ENCODE assay signal across 13 mouse cellular contexts in the genomic region with DNA sequence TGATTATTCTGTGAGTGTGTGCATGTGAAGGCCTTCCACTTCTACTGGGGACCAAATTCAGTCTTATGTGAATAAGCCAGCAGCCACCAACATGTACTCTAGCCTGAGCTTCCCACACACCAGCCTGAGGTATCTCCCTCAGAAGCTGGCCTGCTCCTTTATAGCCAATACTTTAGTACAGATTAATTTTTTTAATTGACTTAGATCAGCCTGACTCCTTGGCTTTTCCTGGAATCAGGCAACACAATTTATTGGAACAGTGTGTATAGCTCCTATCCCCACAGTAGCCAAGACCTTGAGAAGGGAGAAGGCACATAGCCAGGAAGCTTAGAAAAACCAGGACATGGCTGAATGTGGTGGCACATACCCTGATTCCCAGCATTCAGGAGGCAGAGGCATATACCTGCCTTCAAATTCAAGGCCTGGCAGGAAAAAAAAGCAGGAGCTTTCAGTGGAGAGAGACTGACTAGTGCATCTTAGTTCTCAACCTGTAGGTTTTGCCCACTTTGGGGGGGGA. TPM values are rescaled to one million over a fixed set of nuclear protein-coding genes. Genes with fewer than 3 reads are reported as not detected.
DNase-seq lines count a peak whose midpoint lies in the region; TF ChIP-seq lines count a peak whose summit lies in the region.
"Had no signal": no experiment of that assay in that cellular context is flagged by ENCODE, and none has a peak within 500 bp of the region (broad histone marks: within the 10 kb centered on the region; RNA-seq: fewer than 3 reads in every experiment).

No protein-coding gene starts in this region.

- no peaks in the 10 kb centered on the region for H3K9me3 ChIP-seq in heart, embryonic 10.5 days
- peaks cover 3% of the 10 kb centered on the region for H3K9me3 ChIP-seq in CH12.LX (replicated peaks; ENCODE audit: low read length)
- H3K9me3 ChIP-seq: stomach, embryonic 15.5 days had no signal

- peak overlapping the region; percentile 12; the same call in 1 of the 2 replicates for H3K27ac ChIP-seq in heart, adult 2 months
- H3K27ac ChIP-seq in heart, embryonic 10.5 days: no peak overlapping the region
- no peak overlapping the region for H3K27ac ChIP-seq in CH12.LX (ENCODE audit: insufficient read depth, low read depth)
- H3K27ac ChIP-seq: kidney, postnatal 0 days; stomach, embryonic 15.5 days had no signal

- no peak for TF ChIP-seq CTCF in heart, adult 2 months (IDR thresholded peaks at IDR 0.05)
- TF ChIP-seq CTCF in CH12.LX (conservative IDR thresholded peaks at IDR 0.05 in 1 of 2, IDR thresholded peaks at IDR 0.05 in 1 of 2; ENCODE audit: low read depth in 2 of 2, low read length in 2 of 2): no peak

- no peaks in the 10 kb centered on the region for H3K27me3 ChIP-seq in heart, adult 2 months (ENCODE audit: control insufficient read depth, insufficient read depth, low read length)
- no peaks in the 10 kb centered on the region for H3K27me3 ChIP-seq in heart, embryonic 10.5 days (ENCODE audit: insufficient read depth, poor library complexity, severe bottlenecking)
- H3K27me3 ChIP-seq in CH12.LX (replicated peaks): no peaks in the 10 kb centered on the region
- H3K27me3 ChIP-seq: stomach, embryonic 15.5 days had no signal

- TF ChIP-seq POLR2A in heart, adult 2 months (IDR thresholded peaks at IDR 0.05; ENCODE audit: insufficient read depth, low read depth, low read length): no peak
- no peak; the same call in 1 of the 2 replicates for TF ChIP-seq POLR2A in CH12.LX (IDR thresholded peaks at IDR 0.05; ENCODE audit: low read depth, low read length)

- intact Hi-C loops in heart, adult 2 months (cut with DNase I): no loop called here
- intact Hi-C loops in left cerebral cortex, postnatal 36 days (cut with DNase I): no loop called here

- TF ChIP-seq RAD21 in CH12.LX (IDR thresholded peaks at IDR 0.05; ENCODE audit: low read depth, low read length): no peak

- no peak overlapping the region for H3K9ac ChIP-seq in heart, adult 2 months (ENCODE audit: low read depth, low read length)
- no peak overlapping the region for H3K9ac ChIP-seq in CH12.LX (ENCODE audit: insufficient read depth, low read depth)
- H3K9ac ChIP-seq: stomach, embryonic 15.5 days had no signal

- H3K4me2 ChIP-seq in CH12.LX (ENCODE audit: insufficient read depth, low read depth, poor library complexity, severe bottlenecking): no peak overlapping the region

- no peak overlapping the region for H3K4me3 ChIP-seq in heart, adult 2 months
- no peak overlapping the region for H3K4me3 ChIP-seq in heart, embryonic 10.5 days
- H3K4me3 ChIP-seq in CH12.LX (replicated peaks in 1 of 3; ENCODE audit: low read depth in 2 of 3, low read length in 2 of 3, poor library complexity in 1 of 3): no peak overlapping the region
- H3K4me3 ChIP-seq: stomach, embryonic 15.5 days had no signal

- no peak for TF ChIP-seq EP300 in heart, adult 2 months (IDR thresholded peaks at IDR 0.05; ENCODE audit: insufficient read depth, low read depth, low read length)
- TF ChIP-seq EP300 in CH12.LX (IDR thresholded peaks at IDR 0.05; ENCODE audit: low read length): no peak

- H3K36me3 ChIP-seq in heart, adult 2 months (ENCODE audit: control insufficient read depth, insufficient read depth, low read length): peaks cover 26% of the 10 kb centered on the region
- peaks cover 26% of the 10 kb centered on the region for H3K36me3 ChIP-seq in heart, embryonic 10.5 days
- H3K36me3 ChIP-seq in CH12.LX (replicated peaks in 1 of 2; ENCODE audit: control insufficient read depth in 1 of 2, insufficient read depth in 1 of 2, low read length in 1 of 2): peaks cover 18 to 26% of the 10 kb centered on the region in 2 experiments

- DNase-seq in heart, adult 2 months: no peak
- DNase-seq in heart, embryonic 10.5 days (ENCODE audit: low spot score): no peak
- peak; percentile 18 for DNase-seq in kidney, postnatal 14 days
- no peak for DNase-seq in kidney, postnatal 4 days
- DNase-seq in 3T3-L1 (ENCODE audit: low read depth, low spot score): peak; percentile 25
- DNase-seq in CH12.LX (ENCODE audit: extremely low read depth): no peak
- no peak for DNase-seq in natural killer cell, adult 2 months (ENCODE audit: low spot score in 2 of 2)
- no peak for DNase-seq in left cerebral cortex, postnatal 36 days (ENCODE audit: low spot score in 2 of 2)
- DNase-seq: gastrocnemius, postnatal 25 days; right cerebral cortex, postnatal 25 days; thymus, postnatal 14 days had no signal

- in situ Hi-C loops in CH12.LX (cut with MboI; ENCODE audit: low pct_ligation_motif_present, low pct_unique_long_range_greater_than_20kb, low sequenced_read_pairs): no loop called here

- no peaks in the 10 kb centered on the region for H3K79me2 ChIP-seq in heart, adult 2 months (replicated peaks; ENCODE audit: control insufficient read depth, insufficient read depth, low read length)
- peaks cover 31% of the 10 kb centered on the region for H3K79me2 ChIP-seq in CH12.LX (replicated peaks; ENCODE audit: control insufficient read depth, extremely low read depth, insufficient read depth, poor library complexity, severe bottlenecking)

- H3K4me1 ChIP-seq in heart, adult 2 months (ENCODE audit: control insufficient read depth, insufficient read depth, low read length): peaks cover 3% of the 10 kb centered on the region
- H3K4me1 ChIP-seq in heart, embryonic 10.5 days: peaks cover 26% of the 10 kb centered on the region
- peaks cover 6 to 41% of the 10 kb centered on the region in 2 experiments; a peak in 3 of 4 replicates for H3K4me1 ChIP-seq in CH12.LX (ENCODE audit: control insufficient read depth in 1 of 2, insufficient read depth in 2 of 2)

- dilution Hi-C loops in CH12.LX (cut with MboI; ENCODE audit: extremely low pct_ligation_motif_present, extremely low pct_unique_long_range_greater_than_20kb, low sequenced_read_pairs): no loop called here

TF ChIP-seq in CH12.LX, 34 proteins besides CTCF, POLR2A, EP300 and RAD21:
- TF ChIP-seq JUND (conservative IDR thresholded peaks at IDR 0.05; ENCODE audit: low read depth, low read length) (no peak), CHD2 (IDR thresholded peaks at IDR 0.05; ENCODE audit: low read length) (peak; percentile 8; the same call in 1 of the 2 replicates)
TF ChIP-seq in CH12.LX: peak in this region for 1.

RNA-seq across cellular contexts. Expression of gene Ubb, which starts 5.0 kb away (rescaled TPM):
- total RNA-seq in heart, adult 2 months (2021): 100 to 1,000 TPM; 626 to 699 TPM
- polyA plus RNA-seq in heart, adult 2 months (2012; rRNA removed): 1,026 and 1,119 TPM in 2 replicates
- 2,741 and 3,131 TPM in 2 replicates for polyA plus RNA-seq in heart, embryonic 10.5 days (2016; fragmentation: Nextera tagmentation; extraction: Ambion mirVana)
- total RNA-seq in CH12.LX (2012; rRNA removed) (2,030 and 2,098 TPM in 2 replicates), CH12.LX (2014; rRNA removed) (929 and 1,092 TPM in 2 replicates)
- polyA plus RNA-seq in CH12.LX (2012; ENCODE audit: insufficient read length, low read depth): 1,487 and 1,562 TPM in 2 replicates
- 1,000 to 10,000 TPM; 1,698 to 1,876 TPM for total RNA-seq in left cerebral cortex, postnatal 36 days (2021)

RNA-seq across cellular contexts. Expression of gene Cenpv, which starts 16.9 kb away (rescaled TPM):
- 10 to 100 TPM; 25.0 to 25.8 TPM for total RNA-seq in heart, adult 2 months (2021)
- polyA plus RNA-seq in heart, adult 2 months (2012; rRNA removed): 30.8 and 54.7 TPM in 2 replicates
- polyA plus RNA-seq in heart, embryonic 10.5 days (2016; fragmentation: Nextera tagmentation; extraction: Ambion mirVana): 11.6 and 15.0 TPM in 2 replicates
- total RNA-seq in CH12.LX (2012; rRNA removed) (98.8 and 107 TPM in 2 replicates), CH12.LX (2014; rRNA removed) (24.1 and 24.4 TPM in 2 replicates)
- polyA plus RNA-seq in CH12.LX (2012; ENCODE audit: insufficient read length, low read depth): 24.9 and 33.6 TPM in 2 replicates
- total RNA-seq in left cerebral cortex, postnatal 36 days (2021): 10 to 100 TPM; 38.7 to 47.9 TPM

RNA-seq across cellular contexts. Expression of gene Trpv2, which starts 18.3 kb away (rescaled TPM):
- total RNA-seq in heart, adult 2 months (2021): 1 to 10 TPM; 2.6 to 3.5 TPM
- 4.6 and 5.6 TPM in 2 replicates for polyA plus RNA-seq in heart, adult 2 months (2012; rRNA removed)
- 4.2 and 5.9 TPM in 2 replicates for polyA plus RNA-seq in heart, embryonic 10.5 days (2016; fragmentation: Nextera tagmentation; extraction: Ambion mirVana)
- total RNA-seq in CH12.LX (2012; rRNA removed): 58.7 and 59.3 TPM in 2 replicates
- total RNA-seq in CH12.LX (2014; rRNA removed): 36.0 and 39.2 TPM in 2 replicates
- polyA plus RNA-seq in CH12.LX (2012; ENCODE audit: insufficient read length, low read depth): 42.3 and 46.2 TPM in 2 replicates
- 10 to 100 TPM; 17.5 to 19.2 TPM for total RNA-seq in left cerebral cortex, postnatal 36 days (2021)

Comparison
In these comparisons a context has a peak if more than half of its experiments do, and no peak if none do; other contexts are left out.
1. DNase-seq: peak in kidney, postnatal 14 days (single experiment) and 3T3-L1 (single experiment); none in heart, adult 2 months (0 of 2), heart, embryonic 10.5 days (single experiment), kidney, postnatal 4 days (0 of 2), CH12.LX (single experiment), natural killer cell, adult 2 months (0 of 2) and left cerebral cortex, postnatal 36 days (0 of 2).
2. RNA of gene Trpv2, which starts 18.3 kb away (total RNA-seq): 36.0 to 59.3 TPM in CH12.LX and 17.5 to 19.2 TPM in left cerebral cortex, postnatal 36 days; 2.6 to 3.5 TPM in heart, adult 2 months; every median in the first group is over 4 times any median in the second.